Mouse (Mus musculus): Measurements from ENCODE around the gene Il17ra.

Gene Il17ra

GRCm38 (mm10) chr6:120510425-120510824 lies 47.4 kb downstream of the Il17ra start:
- no peak for DNase-seq

- no peak for DNase-seq
Measured at GRCm38 (mm10) chr6:120511212-120511611, 48.2 kb downstream of the Il17ra start.

GRCm38 (mm10) chr6:120516422-120516821 lies 53.4 kb downstream of the Il17ra start:
- DNase-seq = no peak

- DNase-seq = no peak
Measured at GRCm38 (mm10) chr6:120516879-120517278, 53.8 kb downstream of the Il17ra start.

- no peak for DNase-seq
Measured at GRCm38 (mm10) chr6:120517311-120517710, 54.3 kb downstream of the Il17ra start.

GRCm38 (mm10) chr6:120519647-120520046 lies 56.6 kb downstream of the Il17ra start:
- no peak for DNase-seq

- no peak for DNase-seq
Measured at GRCm38 (mm10) chr6:120524796-120525195, 61.7 kb downstream of the Il17ra start.

- DNase-seq = peak in 1 of 2 experiments; percentile 38
Measured at GRCm38 (mm10) chr6:120529123-120529522, 66.1 kb downstream of the Il17ra start.

GRCm38 (mm10) chr6:120531020-120531965 lies 68.2 kb downstream of the Il17ra start, which contains the start of gene Hdhd5:
Gene Hdhd5 (minus strand): TSS chr6:120531319.
- peak; percentile 88 to 91 for DNase-seq

GRCm38 (mm10) chr6:120532594-120532993 lies 69.5 kb downstream of the Il17ra start:
- no peak for DNase-seq

GRCm38 (mm10) chr6:120536337-120536736 lies 73.3 kb downstream of the Il17ra start:
- DNase-seq = no peak

Data from thymus, adult 18-20 months (tissue).